Mouse (Mus musculus) gastrocnemius, adult 8-10 months (tissue): ENCODE measurements at regions not wholly inside any gene's neighbourhood (a gene's known extent, or its start where the extent isn't known, plus 50 kb on each side); places are given as distances from the start of the nearest gene placed in this dataset.

ENCODE experiments used
- DNase-seq, 2 experiments: peaks; one replicate each; pipeline ENCODE4 v3.0.0; 2022; ENCODE audit warnings: low spot score in 2 of 2

- no peak for DNase-seq
These were observed 98.8 kb upstream of the Vash1 start for GRCm38 (mm10) chr12:86579716-86580115.

- DNase-seq: no peak
These were observed 98.3 kb upstream of the Vash1 start for GRCm38 (mm10) chr12:86580132-86580718.

- no peak for DNase-seq
These were observed 96.4 kb upstream of the Vash1 start for GRCm38 (mm10) chr12:86582076-86582475.

GRCm38 (mm10) chr12:86588010-86588409, 90.5 kb upstream of the Vash1 start:
- no peak for DNase-seq

- DNase-seq: no peak
These were observed 86.0 kb upstream of the Vash1 start for GRCm38 (mm10) chr12:86592509-86592908.

GRCm38 (mm10) chr12:86594647-86595046, 83.9 kb upstream of the Vash1 start:
- DNase-seq: no peak

- no peak for DNase-seq
These were observed 78.5 kb upstream of the Vash1 start for GRCm38 (mm10) chr12:86600041-86600440.

GRCm38 (mm10) chr12:86603521-86603920, 75.0 kb upstream of the Vash1 start:
- DNase-seq: no peak

- DNase-seq: peak in 1 of 2 experiments; percentile 5
These were observed 66.0 kb upstream of the Vash1 start for GRCm38 (mm10) chr12:86612431-86613040.

- peak; percentile 44 to 48 for DNase-seq
These were observed 64.3 kb upstream of the Vash1 start for GRCm38 (mm10) chr12:86614156-86614555.

GRCm38 (mm10) chr12:86616327-86616726, 62.2 kb upstream of the Vash1 start:
- DNase-seq: no peak

GRCm38 (mm10) chr12:86624195-86624594, 54.3 kb upstream of the Vash1 start:
- DNase-seq: no peak

GRCm38 (mm10) chr12:86626684-86627083, 51.8 kb upstream of the Vash1 start:
- DNase-seq: no peak

- no peak for DNase-seq
These were observed 50.3 kb upstream of the Vash1 start for GRCm38 (mm10) chr12:86628050-86628782.
